Mouse (Mus musculus): Measurements from ENCODE around the gene Nkx6-2. TPM values are rescaled to one million over a fixed set of nuclear protein-coding genes. Genes with fewer than 3 reads are reported as not detected.

Gene Nkx6-2
- total and polyA plus RNA-seq, 3 experiments, result 0.12 TPM; not detected in 2

- H3K4me3 ChIP-seq (ENCODE audit: control insufficient read depth in 1 of 2, insufficient read depth in 1 of 2, low read depth in 2 of 2, low read length in 2 of 2), result no peak overlapping the region
- TF ChIP-seq UBTF (IDR thresholded peaks at IDR 0.05; ENCODE audit: borderline replicate concordance, insufficient read depth, low read depth, low read length) (no peak), NRF1 (IDR thresholded peaks at IDR 0.05; ENCODE audit: insufficient read depth, low read depth, low read length, poor library complexity, severe bottlenecking) (no peak), MAX (IDR thresholded peaks at IDR 0.05; ENCODE audit: low read length) (no peak), MYB (IDR thresholded peaks at IDR 0.05; ENCODE audit: low read depth, low read length) (no peak), TAL1 (IDR thresholded peaks at IDR 0.05; ENCODE audit: low read length) (no peak), GABPA (IDR thresholded peaks at IDR 0.05; ENCODE audit: low read depth, low read length) (no peak), KAT2A (conservative IDR thresholded peaks at IDR 0.05; ENCODE audit: low read depth, low read length) (no peak), ZMIZ1 (IDR thresholded peaks at IDR 0.05; ENCODE audit: low read depth, low read length) (no peak), ELF1 (IDR thresholded peaks at IDR 0.05; ENCODE audit: low read depth, low read length) (no peak), TCF12 (IDR thresholded peaks at IDR 0.05; ENCODE audit: low read depth, low read length) (no peak), CHD1 (IDR thresholded peaks at IDR 0.05; ENCODE audit: low read depth, low read length) (no peak), RAD21 (IDR thresholded peaks at IDR 0.05; ENCODE audit: low read depth, low read length) (no peak), MXI1 (IDR thresholded peaks at IDR 0.05; ENCODE audit: low read depth, low read length) (no peak), MYC (IDR thresholded peaks at IDR 0.05; ENCODE audit: low read depth, low read length) (no peak), POLR2A (IDR thresholded peaks at IDR 0.05; ENCODE audit: control insufficient read depth in 1 of 2, insufficient read depth in 1 of 2, low read depth in 1 of 2, low read length in 2 of 2, poor library complexity in 1 of 2) (no peak), EP300 (IDR thresholded peaks at IDR 0.05; ENCODE audit: low read depth in 1 of 2, low read length in 2 of 2) (no peak), ZKSCAN1 (IDR thresholded peaks at IDR 0.05; ENCODE audit: low read depth, low read length) (no peak), CHD2 (IDR thresholded peaks at IDR 0.05; ENCODE audit: low read length) (no peak), SMC3 (IDR thresholded peaks at IDR 0.05; ENCODE audit: low read depth, low read length) (no peak)
- no peaks in the 10 kb centered on the region for H3K36me3 ChIP-seq (ENCODE audit: control insufficient read depth in 1 of 2, insufficient read depth in 2 of 2, low read length in 2 of 2)
Observed at GRCm38 (mm10) chr7:139544706-139545625, 37.6 kb downstream of the Nkx6-2 start.

GRCm38 (mm10) chr7:139541422-139541821 is 41.2 kb downstream of the Nkx6-2 start:
- DNase-seq (ENCODE audit: low read depth, low spot score), result no peak
- H3K27ac ChIP-seq (ENCODE audit: control insufficient read depth, low read depth, low read length), result no peak overlapping the region
- H3K27me3 ChIP-seq (ENCODE audit: control insufficient read depth in 1 of 2, insufficient read depth in 2 of 2, low read length in 2 of 2), result no peaks in the 10 kb centered on the region
- H3K4me1 ChIP-seq (ENCODE audit: control insufficient read depth in 1 of 2, insufficient read depth in 2 of 2, low read length in 2 of 2), result no peaks in the 10 kb centered on the region
- H3K36me3 ChIP-seq (ENCODE audit: control insufficient read depth in 1 of 2, insufficient read depth in 2 of 2, low read length in 2 of 2), result no peaks in the 10 kb centered on the region
- H3K9me3 ChIP-seq (replicated peaks; ENCODE audit: insufficient read depth, low read length), result no peaks in the 10 kb centered on the region
- H3K79me2 ChIP-seq (ENCODE audit: control insufficient read depth, insufficient read depth, low read length, poor library complexity), result no peaks in the 10 kb centered on the region
- H3K9ac ChIP-seq (ENCODE audit: control insufficient read depth, low read depth, low read length, poor library complexity, severe bottlenecking), result no peak overlapping the region
- TF ChIP-seq MAZ (IDR thresholded peaks at IDR 0.05; ENCODE audit: low read depth, low read length), result no peak
- TF ChIP-seq MXI1 (IDR thresholded peaks at IDR 0.05; ENCODE audit: low read depth, low read length), result no peak
- no peak for TF ChIP-seq ZNF384 (IDR thresholded peaks at IDR 0.05; ENCODE audit: low read depth, low read length)
- TF ChIP-seq JUND (IDR thresholded peaks at IDR 0.05; ENCODE audit: low read depth, low read length), result no peak
- H3K4me3 ChIP-seq (ENCODE audit: control insufficient read depth in 1 of 2, insufficient read depth in 1 of 2, low read depth in 2 of 2, low read length in 2 of 2), result no peak overlapping the region

More at GRCm38 (mm10) chr7:139544706-139545625, 37.6 kb downstream of the Nkx6-2 start:
- Histone ChIP-seq H3K27ac (ENCODE audit: control insufficient read depth, low read depth, low read length) (no peak overlapping the region), H3K4me1 (ENCODE audit: control insufficient read depth in 1 of 2, insufficient read depth in 2 of 2, low read length in 2 of 2) (no peaks in the 10 kb centered on the region), H3K9ac (ENCODE audit: control insufficient read depth, low read depth, low read length, poor library complexity, severe bottlenecking) (no peak overlapping the region), H3K79me2 (ENCODE audit: control insufficient read depth, insufficient read depth, low read length, poor library complexity) (no peaks in the 10 kb centered on the region), H3K27me3 (ENCODE audit: control insufficient read depth in 1 of 2, insufficient read depth in 2 of 2, low read length in 2 of 2) (no peaks in the 10 kb centered on the region), H3K9me3 (replicated peaks; ENCODE audit: insufficient read depth, low read length) (no peaks in the 10 kb centered on the region)
- DNase-seq (ENCODE audit: low read depth, low spot score), result no peak

Measured in MEL (cell line).